Mouse (Mus musculus) urinary bladder, adult 2 months (tissue): ENCODE results near the gene Amtn. TPM values are rescaled to one million over a fixed set of nuclear protein-coding genes. Genes with fewer than 3 reads are reported as not detected.
"Not testable (repeated sequence)": the region's sequence is repeated elsewhere in the genome, so short reads cannot be mapped to it uniquely, and the experiment has no call there.

Source experiments
- DNase-seq: peaks from one replicate; pipeline ENCODE4 v3.0.0; 2022; ENCODE audit warnings: low spot score
- polyA plus RNA-seq: library from polyadenylated mRNA; depleted of rRNA; stranded (reverse); fragments of >200 nt; gene quantifications from 2 replicates; pipeline ENCODE4 v1.2.3, GENCODE M21; 2012; rRNA removed

Gene Amtn
- not detected in 2 replicates for polyA plus RNA-seq

DNA sequence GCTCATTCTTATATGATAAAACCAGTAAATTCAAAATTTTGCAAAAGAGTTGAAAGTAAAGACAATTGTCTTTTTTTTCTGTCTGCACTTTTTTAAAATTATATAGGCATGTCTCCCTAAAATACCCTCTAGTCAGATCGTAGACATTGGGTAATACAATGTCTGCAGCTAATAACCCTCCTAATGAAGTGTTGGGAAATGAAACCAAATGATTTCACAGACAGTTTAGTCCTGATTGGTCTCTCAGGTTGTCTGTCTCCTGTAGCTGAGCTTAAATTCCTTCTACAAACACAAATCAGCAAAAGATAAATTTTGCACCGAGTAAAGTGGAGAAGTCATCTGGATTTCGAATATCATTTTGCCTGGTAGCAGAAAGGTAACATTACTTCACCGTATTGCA lies at the start of gene Amtn:
Amtn (plus strand) TSS at position 301 of the 400 bp plus-strand sequence.
- DNase-seq = no peak

DNA sequence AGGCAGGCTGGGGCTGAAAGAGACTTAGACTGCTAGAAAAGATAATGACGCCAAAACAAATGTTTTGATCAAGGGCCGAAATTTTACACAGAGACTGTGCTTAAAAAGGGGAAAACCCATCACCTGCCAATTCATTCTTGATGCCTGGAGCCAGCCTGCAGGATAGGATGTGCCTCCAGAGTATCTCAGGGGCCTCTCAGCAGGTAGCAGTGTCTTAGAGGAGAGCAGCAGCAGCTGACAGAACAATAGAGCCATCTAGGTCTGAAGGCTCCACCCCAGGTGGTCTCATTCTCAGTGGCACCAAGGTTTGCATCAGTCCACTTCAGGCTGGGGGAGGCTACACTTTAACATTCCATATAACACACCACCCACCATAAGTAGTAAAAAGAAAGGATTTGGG lies 27.4 kb upstream of the Amtn start:
- not testable (repeated sequence) for DNase-seq

DNA sequence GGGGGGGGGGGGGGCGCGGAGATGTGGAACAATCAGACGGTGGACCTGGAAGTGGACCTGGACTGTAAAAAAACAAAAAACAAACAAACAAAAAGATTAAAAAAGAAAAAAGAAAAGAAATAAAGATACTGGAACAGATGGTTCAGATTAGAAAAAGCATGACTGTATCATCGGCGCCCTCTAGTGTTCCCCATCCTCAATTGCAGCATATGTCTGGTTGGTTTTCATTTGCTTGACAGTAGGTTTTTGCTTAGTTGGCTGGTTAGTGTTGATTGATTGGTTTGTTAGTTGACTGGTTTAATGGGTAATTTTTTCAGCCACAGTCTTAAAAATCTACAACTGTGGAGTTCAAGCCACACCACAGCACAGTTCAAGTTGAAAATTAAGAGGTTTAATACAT lies 11.1 kb upstream of the Amtn start:
- DNase-seq = no peak

DNA sequence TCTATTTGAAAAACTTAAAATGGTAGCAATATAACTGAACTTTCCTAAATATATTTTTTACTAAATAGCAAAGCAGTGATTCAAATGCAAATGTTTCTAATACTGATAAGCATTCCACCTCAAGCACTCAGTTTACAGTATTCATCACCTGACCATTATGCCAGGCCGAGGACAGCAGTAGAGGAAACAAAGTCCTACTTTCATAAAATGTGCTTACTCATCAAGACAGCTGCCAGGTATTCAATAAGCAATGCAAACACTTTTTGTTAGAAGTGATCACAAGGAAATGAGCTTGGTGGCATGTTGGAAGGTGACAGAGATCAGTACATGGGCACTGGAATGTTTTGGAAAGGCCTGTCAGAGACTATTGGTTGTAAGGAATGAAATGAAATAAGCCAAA lies 9.0 kb upstream of the Amtn start:
- no peak for DNase-seq

DNA sequence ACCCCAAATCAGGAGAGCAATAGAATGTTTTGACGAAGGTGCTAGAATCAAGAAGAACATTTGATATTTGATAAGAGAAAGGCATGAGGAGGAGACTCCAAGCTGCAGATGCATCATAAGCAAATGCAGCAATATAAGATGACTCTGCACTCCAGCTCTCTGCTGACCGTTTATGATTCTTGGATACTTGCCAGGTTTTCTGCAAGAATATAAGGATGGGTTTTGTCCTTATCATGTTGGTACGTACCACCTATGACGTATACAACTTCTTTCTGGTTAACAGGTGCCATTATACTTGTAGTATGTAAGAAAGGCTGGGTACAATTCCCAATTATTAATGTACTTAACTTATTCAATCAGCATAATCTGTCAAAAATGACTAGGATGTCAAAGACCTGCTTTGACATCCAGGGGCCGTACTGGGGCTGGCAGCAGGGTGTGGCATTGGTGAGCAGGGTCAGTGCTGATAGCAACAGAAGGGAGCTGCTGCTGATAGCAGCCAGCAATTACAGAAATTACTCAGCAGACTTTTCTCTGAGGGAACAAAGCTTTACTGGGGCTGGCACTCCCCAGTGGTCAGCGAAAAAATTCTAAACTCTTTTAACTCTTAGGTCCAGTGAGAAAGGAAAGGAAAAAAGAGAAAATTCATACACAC lies 5.2 kb upstream of the Amtn start:
- no peak for DNase-seq

DNA sequence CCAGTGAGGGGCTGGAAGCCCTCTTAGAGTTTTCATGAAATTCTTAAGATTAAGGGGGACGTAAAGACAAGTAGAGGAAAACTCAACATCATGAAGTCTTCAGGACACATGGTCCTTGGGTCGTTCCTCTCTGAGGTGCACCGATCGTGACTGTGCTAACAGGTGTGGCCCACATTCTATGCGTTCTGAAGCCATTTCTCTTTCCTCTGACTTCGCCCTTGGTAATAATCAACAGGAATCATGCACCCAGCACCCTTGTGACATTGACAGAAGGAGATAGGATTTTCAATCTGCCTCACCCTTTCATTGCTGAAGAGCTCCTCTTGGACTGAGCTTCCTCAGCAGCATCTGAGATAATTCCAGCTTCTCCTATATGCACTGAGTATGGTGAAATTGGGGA lies 3.3 kb upstream of the Amtn start:
- no peak for DNase-seq

DNA sequence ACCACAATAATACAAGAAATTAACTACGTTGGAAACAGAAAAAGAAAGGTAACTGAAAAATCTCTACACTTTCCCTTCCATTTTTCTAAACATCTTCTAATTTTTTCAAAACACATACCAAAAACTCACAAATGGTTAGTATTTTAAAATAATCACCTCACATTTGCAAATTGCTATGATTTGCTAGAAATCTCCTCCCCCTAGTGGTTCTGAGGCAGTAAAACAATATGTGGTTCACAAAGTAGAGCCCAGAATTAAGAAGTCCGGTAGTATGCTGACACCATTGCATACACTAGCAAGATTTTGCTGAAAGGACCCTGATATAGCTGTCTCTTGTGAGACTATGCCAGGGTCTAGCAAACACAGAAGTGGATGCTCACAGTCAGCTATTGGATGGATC lies 16.1 kb downstream of the Amtn start:
- not testable (repeated sequence) for DNase-seq

DNA sequence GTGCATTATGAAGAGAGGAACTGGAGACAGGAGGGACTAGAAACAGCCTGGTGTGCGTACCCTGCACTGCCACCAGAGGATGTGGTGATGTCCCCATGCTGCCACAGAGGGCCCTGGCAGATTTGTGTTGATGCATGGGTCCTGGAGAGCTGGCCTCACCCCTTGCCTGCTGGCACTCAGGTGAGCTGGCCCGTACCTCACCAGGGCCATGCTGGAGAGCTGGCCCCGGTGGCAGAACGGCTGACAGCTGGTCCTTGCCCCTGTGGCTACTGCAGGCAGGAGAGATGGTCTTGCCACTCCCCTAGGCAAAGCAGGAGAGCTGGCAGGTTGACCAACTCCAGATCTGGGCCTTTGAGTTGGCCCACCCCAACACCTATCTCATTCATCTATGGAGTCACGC lies 22.7 kb downstream of the Amtn start:
- no peak for DNase-seq

DNA sequence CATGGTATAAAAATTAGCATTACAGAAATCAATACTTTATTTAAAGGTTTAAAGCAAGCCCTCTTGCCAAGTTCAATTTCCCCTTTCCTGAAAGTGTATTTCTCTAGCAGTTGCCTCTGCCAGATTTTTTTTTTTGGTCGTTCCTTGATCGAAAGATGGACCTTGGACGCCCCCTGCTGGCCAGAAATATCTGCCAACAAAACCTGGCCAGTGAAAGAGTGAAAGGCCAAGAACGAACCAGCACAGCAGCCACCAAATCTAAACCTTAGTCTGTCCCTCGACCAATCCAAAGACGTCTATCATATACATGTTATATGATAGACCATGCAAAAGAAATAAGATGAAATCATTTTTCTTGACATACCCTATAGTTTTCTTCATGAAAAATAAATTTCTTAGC lies 23.9 kb downstream of the Amtn start:
- DNase-seq = peak; percentile 47

GRCm38 (mm10) chr5:88401464-88401863 lies 25.6 kb downstream of the Amtn start:
- no peak for DNase-seq

- no peak for DNase-seq
Observed at GRCm38 (mm10) chr5:88420319-88421065, 44.6 kb downstream of the Amtn start.

GRCm38 (mm10) chr5:88424892-88425291 lies 49.0 kb downstream of the Amtn start:
- DNase-seq = not testable (repeated sequence)

- no peak for DNase-seq
Observed at GRCm38 (mm10) chr5:88426753-88427152, 50.8 kb downstream of the Amtn start.

Other genes starting within 250 kb of the Amtn start
- gene Gm11115, start 222.0 kb upstream of the Amtn start, polyA plus RNA-seq = not detected in 2 replicates
- gene Gm7714, start 107.2 kb upstream of the Amtn start, polyA plus RNA-seq = not detected in 2 replicates
- gene Prol1, start 58.8 kb upstream of the Amtn start, polyA plus RNA-seq = not detected in 2 replicates
- not detected in 2 replicates for gene Ambn, start 79.9 kb downstream of the Amtn start, polyA plus RNA-seq
- not detected in 2 replicates for gene Enam, start 111.9 kb downstream of the Amtn start, polyA plus RNA-seq
- gene Jchain, start 151.8 kb downstream of the Amtn start, polyA plus RNA-seq = 1.0 and 1.3 TPM in 2 replicates
- 36.2 and 45.2 TPM in 2 replicates for gene Utp3, start 178.4 kb downstream of the Amtn start, polyA plus RNA-seq
- 21.6 and 23.3 TPM in 2 replicates for gene Rufy3, start 188.9 kb downstream of the Amtn start, polyA plus RNA-seq